In the genomic region with DNA sequence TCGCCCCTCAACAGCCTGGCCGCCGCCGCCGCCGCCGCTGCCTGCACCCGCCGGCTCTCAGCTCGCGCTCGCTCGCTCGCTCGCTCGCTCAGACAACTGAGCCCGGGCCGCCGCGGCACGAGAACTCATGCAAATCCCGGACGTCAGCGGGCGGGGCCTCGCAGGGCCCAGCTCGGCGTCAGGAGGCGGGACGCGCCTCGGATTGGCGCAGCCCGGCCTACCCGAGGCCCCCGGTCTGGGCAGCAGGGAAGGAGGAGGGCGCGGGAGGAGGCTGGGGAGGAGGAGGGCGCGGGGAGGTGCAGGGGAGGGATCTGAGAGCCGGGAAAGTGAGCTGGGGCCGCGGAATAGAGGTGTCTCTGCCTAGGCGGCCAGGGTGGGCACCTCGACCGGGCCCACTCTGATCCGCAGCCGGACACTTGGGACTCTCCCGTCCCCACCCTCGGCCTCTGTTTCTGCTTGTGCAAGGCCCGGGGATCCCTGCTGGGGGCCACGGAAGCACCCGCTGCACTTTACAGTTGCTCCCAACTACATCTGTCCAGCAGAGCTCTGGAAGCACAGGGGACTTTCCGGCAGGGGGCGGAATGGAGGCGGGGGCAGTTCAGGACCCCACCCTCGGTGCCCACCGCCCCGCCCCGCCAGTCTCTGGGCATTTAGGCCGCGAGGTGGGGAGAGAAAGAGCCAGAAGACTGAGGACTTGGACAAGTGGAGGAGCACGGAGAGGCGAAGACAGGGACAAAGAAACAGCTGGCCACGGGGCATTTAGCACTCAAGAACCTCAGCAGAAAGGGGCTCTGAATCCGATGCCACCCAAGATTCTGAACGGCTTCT, we compare ENCODE assay signal across 8 mouse cellular contexts. TPM values are rescaled to one million over a fixed set of nuclear protein-coding genes. Genes with fewer than 3 reads are reported as not detected.
DNase-seq lines count a peak whose midpoint lies in the region; ATAC-seq and TF ChIP-seq lines count a peak whose summit lies in the region.

A gene (minus strand): TSS at position 78 of the 828 bp plus-strand sequence.

- H3K4me3 ChIP-seq in embryonic facial prominence, embryonic 13.5 days: peak within 1 kb of the TSS; percentile 81
- H3K4me3 ChIP-seq in kidney, embryonic 14.5 days (ENCODE audit: low read length): peak within 1 kb of the TSS; percentile 89
- H3K4me3 ChIP-seq in limb, embryonic 15.5 days: peak within 1 kb of the TSS; percentile 90
- H3K4me3 ChIP-seq in midbrain, postnatal 0 days (ENCODE audit: low read depth, low read length): peak within 1 kb of the TSS; percentile 93

- no peaks in the 10 kb centered on the region for H3K9me3 ChIP-seq in embryonic facial prominence, embryonic 13.5 days
- H3K9me3 ChIP-seq in kidney, embryonic 14.5 days (ENCODE audit: control insufficient read depth, low read length): no peaks in the 10 kb centered on the region
- H3K9me3 ChIP-seq in limb, embryonic 15.5 days: no peaks in the 10 kb centered on the region
- no peaks in the 10 kb centered on the region for H3K9me3 ChIP-seq in midbrain, postnatal 0 days (ENCODE audit: low read length)

- H3K4me1 ChIP-seq in embryonic facial prominence, embryonic 13.5 days: peaks cover 81% of the 10 kb centered on the region
- H3K4me1 ChIP-seq in kidney, embryonic 14.5 days (ENCODE audit: control insufficient read depth, insufficient read depth, low read length): peaks cover 56% of the 10 kb centered on the region
- H3K4me1 ChIP-seq in limb, embryonic 15.5 days: peaks cover 83% of the 10 kb centered on the region
- peaks cover 29% of the 10 kb centered on the region; the same call in 1 of the 2 replicates for H3K4me1 ChIP-seq in midbrain, postnatal 0 days (ENCODE audit: insufficient read depth, low read length)

- WGBS in embryonic facial prominence, embryonic 13.5 days: under 1% methylated on average over 62 of the region's 67 CpGs
- under 1% methylated on average over 56 of the region's 67 CpGs for WGBS in kidney, embryonic 14.5 days
- WGBS in limb, embryonic 15.5 days: 1% methylated on average over 65 of the region's 67 CpGs
- WGBS in midbrain, postnatal 0 days: 2% methylated on average over 44 of the region's 67 CpGs

- H3K36me3 ChIP-seq in embryonic facial prominence, embryonic 13.5 days: peaks cover 13% of the 10 kb centered on the region
- H3K36me3 ChIP-seq in kidney, embryonic 14.5 days (ENCODE audit: control insufficient read depth, insufficient read depth, low read length): peaks cover 12% of the 10 kb centered on the region
- peaks cover 11% of the 10 kb centered on the region for H3K36me3 ChIP-seq in limb, embryonic 15.5 days
- peaks cover 9% of the 10 kb centered on the region for H3K36me3 ChIP-seq in midbrain, postnatal 0 days (ENCODE audit: insufficient read depth, low read length)

- H3K9ac ChIP-seq in embryonic facial prominence, embryonic 13.5 days: peak within 1 kb of the TSS; percentile 94
- peak within 1 kb of the TSS; percentile 91 for H3K9ac ChIP-seq in kidney, embryonic 14.5 days (ENCODE audit: low read depth, low read length)
- peak within 1 kb of the TSS; percentile 95 for H3K9ac ChIP-seq in limb, embryonic 15.5 days
- H3K9ac ChIP-seq in midbrain, postnatal 0 days (replicated peaks; ENCODE audit: low read length, poor library complexity, severe bottlenecking): peak within 1 kb of the TSS; percentile 92

- peak; percentile 90 for ATAC-seq in embryonic facial prominence, embryonic 13.5 days (ENCODE audit: insufficient number of reproducible peaks, insufficient read depth, low FRiP score, low TSS enrichment, low read depth)
- ATAC-seq in kidney, embryonic 14.5 days (ENCODE audit: low FRiP score, low TSS enrichment): peak; percentile 84
- peak; percentile 85 for ATAC-seq in limb, embryonic 15.5 days (ENCODE audit: insufficient number of reproducible peaks, low FRiP score, low TSS enrichment, low read depth)
- peak; percentile 88 for ATAC-seq in midbrain, postnatal 0 days (ENCODE audit: low FRiP score)

- peak; percentile 96 for DNase-seq in 416B (ENCODE audit: low read depth)
- peak; percentile 97 to 98 for DNase-seq in adrenal gland, postnatal 36 days
- peak; percentile 88 to 89 for DNase-seq in heart, adult 9 months (ENCODE audit: low spot score in 2 of 2)
- DNase-seq in midbrain, postnatal 0 days (ENCODE audit: low spot score): peak; percentile 97
- peak; percentile 84 to 89 for DNase-seq in spleen, postnatal 4 days (ENCODE audit: low spot score in 2 of 2)

- H3K27ac ChIP-seq in embryonic facial prominence, embryonic 13.5 days: peak within 1 kb of the TSS; percentile 98
- peak within 1 kb of the TSS; percentile 99 for H3K27ac ChIP-seq in kidney, embryonic 14.5 days (ENCODE audit: low read depth, low read length)
- H3K27ac ChIP-seq in limb, embryonic 15.5 days: peak within 1 kb of the TSS; percentile 99
- peak within 1 kb of the TSS; percentile 98 for H3K27ac ChIP-seq in midbrain, postnatal 0 days (ENCODE audit: low read depth, low read length)

- peaks cover 59% of the 10 kb centered on the region for H3K27me3 ChIP-seq in embryonic facial prominence, embryonic 13.5 days
- H3K27me3 ChIP-seq in kidney, embryonic 14.5 days (ENCODE audit: control insufficient read depth, insufficient read depth, low read length): peaks cover 54% of the 10 kb centered on the region
- peaks cover 58% of the 10 kb centered on the region for H3K27me3 ChIP-seq in limb, embryonic 15.5 days
- H3K27me3 ChIP-seq in midbrain, postnatal 0 days (ENCODE audit: insufficient read depth, low read length): peaks cover 11% of the 10 kb centered on the region; the same call in 1 of the 2 replicates

- H3K4me2 ChIP-seq in embryonic facial prominence, embryonic 13.5 days: peak within 1 kb of the TSS; percentile 88
- H3K4me2 ChIP-seq in kidney, embryonic 14.5 days (replicated peaks; ENCODE audit: low read depth, low read length): peak within 1 kb of the TSS; percentile 68
- H3K4me2 ChIP-seq in limb, embryonic 15.5 days: peak within 1 kb of the TSS; percentile 82
- peak within 1 kb of the TSS; percentile 98 for H3K4me2 ChIP-seq in midbrain, postnatal 0 days (ENCODE audit: low read depth, low read length, poor library complexity, severe bottlenecking)

- TF ChIP-seq CTCF in midbrain, postnatal 0 days (IDR thresholded peaks at IDR 0.05): peak; percentile 58

RNA-seq across cellular contexts. Expression of the gene that starts here (rescaled TPM):
- total RNA-seq in adrenal gland, postnatal 36 days (2021): 100 to 1,000 TPM; 200 to 332 TPM
- 13.0 and 14.4 TPM in 2 replicates for polyA plus RNA-seq in embryonic facial prominence, embryonic 13.5 days (2015; fragmentation: Nextera tagmentation; extraction: Ambion mirVana)
- 4.9 and 8.3 TPM in 2 replicates for polyA plus RNA-seq in kidney, embryonic 14.5 days (2014; fragmentation: Nextera tagmentation; extraction: Ambion mirVana)
- polyA plus RNA-seq in limb, embryonic 15.5 days (2015; fragmentation: Nextera tagmentation; extraction: Ambion mirVana): 13.8 and 16.4 TPM in 2 replicates
- 48.6 and 53.4 TPM in 2 replicates for total RNA-seq in midbrain, postnatal 0 days (2014; rRNA removed)
- polyA plus RNA-seq in midbrain, postnatal 0 days (2015; fragmentation: Nextera tagmentation; extraction: Ambion mirVana): 30.5 TPM in 2 replicates

Comparison
In these comparisons a context has a peak if more than half of its experiments do, and no peak if none do; other contexts are left out.
1. Peak in every context shown above with its lines: DNase-seq, ATAC-seq, H3K4me3 ChIP-seq and H3K27ac ChIP-seq.